Mouse (Mus musculus) kidney, postnatal 4 days (tissue): ENCODE results near the gene Celsr1.

Experiments used
- DNase-seq, 2 experiments: peaks; one replicate each; pipeline ENCODE4 v3.0.0; 2021; ENCODE audit warnings: mixed read lengths in 2 of 2

Gene Celsr1

GRCm38 (mm10) chr15:85993931-85994583 lies 39.5 kb downstream of the Celsr1 start:
- peak; percentile 30 to 47 for DNase-seq

- DNase-seq, result no peak
Measured at GRCm38 (mm10) chr15:85993386-85993785, 40.2 kb downstream of the Celsr1 start.

GRCm38 (mm10) chr15:85992125-85992495 lies 41.5 kb downstream of the Celsr1 start:
- no peak for DNase-seq

- peak; percentile 52 to 66 for DNase-seq
Measured at GRCm38 (mm10) chr15:85991453-85992124, 42.0 kb downstream of the Celsr1 start.

- DNase-seq, result no peak
Measured at GRCm38 (mm10) chr15:85990696-85991443, 42.7 kb downstream of the Celsr1 start.

GRCm38 (mm10) chr15:85987896-85988295 lies 45.7 kb downstream of the Celsr1 start:
- no peak for DNase-seq

GRCm38 (mm10) chr15:85986170-85986569 lies 47.4 kb downstream of the Celsr1 start:
- no peak for DNase-seq

GRCm38 (mm10) chr15:85985601-85986000 lies 48.0 kb downstream of the Celsr1 start:
- no peak for DNase-seq

GRCm38 (mm10) chr15:85983131-85983530 lies 50.4 kb downstream of the Celsr1 start:
- DNase-seq, result no peak

GRCm38 (mm10) chr15:85982416-85982775 lies 51.2 kb downstream of the Celsr1 start:
- DNase-seq, result no peak

- DNase-seq, result peak; percentile 62 to 69
Measured at GRCm38 (mm10) chr15:85981768-85982415, 51.7 kb downstream of the Celsr1 start.

GRCm38 (mm10) chr15:85977086-85977485 lies 56.5 kb downstream of the Celsr1 start:
- DNase-seq, result peak; percentile 58 to 70

- DNase-seq, result peak; percentile 38 to 57
Measured at GRCm38 (mm10) chr15:85975746-85976145, 57.8 kb downstream of the Celsr1 start.

GRCm38 (mm10) chr15:85971596-85971995 lies 62.0 kb downstream of the Celsr1 start:
- DNase-seq, result no peak

GRCm38 (mm10) chr15:85970441-85970840 lies 63.1 kb downstream of the Celsr1 start:
- no peak for DNase-seq

- peak; percentile 78 to 84 for DNase-seq
Measured at GRCm38 (mm10) chr15:85969707-85970153, 63.8 kb downstream of the Celsr1 start.

GRCm38 (mm10) chr15:85969291-85969690 lies 64.3 kb downstream of the Celsr1 start:
- DNase-seq, result no peak

GRCm38 (mm10) chr15:85966032-85966431 lies 67.5 kb downstream of the Celsr1 start:
- no peak for DNase-seq

- DNase-seq, result no peak
Measured at GRCm38 (mm10) chr15:85963279-85963840, 70.2 kb downstream of the Celsr1 start.

- no peak for DNase-seq
Measured at GRCm38 (mm10) chr15:85962691-85963090, 70.9 kb downstream of the Celsr1 start.

GRCm38 (mm10) chr15:85961651-85962050 lies 71.9 kb downstream of the Celsr1 start:
- no peak for DNase-seq

- DNase-seq, result no peak
Measured at GRCm38 (mm10) chr15:85961131-85961530, 72.4 kb downstream of the Celsr1 start.

- no peak for DNase-seq
Measured at GRCm38 (mm10) chr15:85956202-85956601, 77.4 kb downstream of the Celsr1 start.
